Mouse (Mus musculus) heart, embryonic 10.5 days (tissue): Measurements from ENCODE around the gene BC049715. TPM values are rescaled to one million over a fixed set of nuclear protein-coding genes. Genes with fewer than 3 reads are reported as not detected.

Experiments
- DNase-seq: peaks from one replicate; pipeline ENCODE4 v3.0.0-alpha.2; 2017; ENCODE audit warnings: low spot score
- H3K27ac ChIP-seq: fragments of 300-500 bp; sonication (generic); 2 replicates; pipeline ENCODE4 v1.5.1; 2016; ENCODE audit warnings: mild to moderate bottlenecking
- H3K27me3 ChIP-seq: fragments of 300-500 bp; sonication (generic); 2 replicates; pipeline ENCODE4 v1.6.1; 2016; ENCODE audit warnings: mild to moderate bottlenecking; ENCODE audit not compliant: poor library complexity, insufficient read depth, severe bottlenecking
- H3K36me3 ChIP-seq: fragments of 300-500 bp; sonication (generic); 2 replicates; pipeline ENCODE4 v1.6.1; 2016; ENCODE audit warnings: mild to moderate bottlenecking, moderate library complexity
- H3K4me1 ChIP-seq: fragments of 300-500 bp; sonication (generic); 2 replicates; pipeline ENCODE4 v1.6.1; 2016; ENCODE audit warnings: mild to moderate bottlenecking
- H3K4me3 ChIP-seq: fragments of 300-500 bp; sonication (generic); 2 replicates; pipeline ENCODE4 v1.5.1; 2016; ENCODE audit warnings: mild to moderate bottlenecking, moderate library complexity
- H3K9me3 ChIP-seq: fragments of 300-500 bp; sonication (generic); 2 replicates; pipeline ENCODE4 v1.6.1; 2016; ENCODE audit warnings: mild to moderate bottlenecking, moderate library complexity
- WGBS: fragments of 180-500 bp; shearing (Covaris S2); methylation state at CpG from one replicate; pipeline ENCODE4 v1.1.7; 2016; 5-methylcytosine and 5-hydroxymethylcytosine counted together
- polyA plus RNA-seq: library from polyadenylated mRNA; unstranded; fragments of >200 nt; fragmentation: Nextera tagmentation; extraction: Ambion mirVana; gene quantifications from 2 replicates; pipeline ENCODE4 v1.2.1, GENCODE M21; 2016

BC049715 gene
- polyA plus RNA-seq, 1 experiment from 2014 or later = 2.4 TPM

GRCm38 (mm10) chr6:136844903-136845302 is 17.5 kb downstream of the BC049715 start:
- WGBS = 65% methylated on average over 2 of the region's 2 CpGs
- DNase-seq = no peak
- Histone ChIP-seq H3K36me3 (peaks cover 6% of the 10 kb centered on the region; the same call in 1 of the 2 replicates), H3K9me3 (no peaks in the 10 kb centered on the region), H3K4me3 (no peak overlapping the region), H3K27ac (no peak overlapping the region), H3K27me3 (no peaks in the 10 kb centered on the region), H3K4me1 (no peaks in the 10 kb centered on the region)

GRCm38 (mm10) chr6:136845706-136846480 is 18.5 kb downstream of the BC049715 start:
- no peaks in the 10 kb centered on the region for H3K9me3 ChIP-seq
- no peak overlapping the region for H3K4me3 ChIP-seq
- H3K27me3 ChIP-seq = no peaks in the 10 kb centered on the region
- peaks cover 6% of the 10 kb centered on the region; the same call in 1 of the 2 replicates for H3K36me3 ChIP-seq
- no peak overlapping the region for H3K27ac ChIP-seq
- 73% methylated on average over 5 of the region's 5 CpGs for WGBS
- no peaks in the 10 kb centered on the region for H3K4me1 ChIP-seq
- no peak for DNase-seq

- H3K27ac ChIP-seq = no peak overlapping the region
- no peak overlapping the region for H3K4me3 ChIP-seq
- no peak for DNase-seq
- H3K4me1 ChIP-seq = peaks cover 3% of the 10 kb centered on the region; the same call in 1 of the 2 replicates
- H3K9me3 ChIP-seq = no peaks in the 10 kb centered on the region
- WGBS = 90% methylated on average over 3 of the region's 3 CpGs
- H3K36me3 ChIP-seq = peaks cover 12% of the 10 kb centered on the region
- H3K27me3 ChIP-seq = no peaks in the 10 kb centered on the region
Observed at GRCm38 (mm10) chr6:136847267-136847666, 19.8 kb downstream of the BC049715 start.

- H3K27ac ChIP-seq = no peak overlapping the region
- peaks cover 12% of the 10 kb centered on the region for H3K36me3 ChIP-seq
- no peak overlapping the region for H3K4me3 ChIP-seq
- no peaks in the 10 kb centered on the region for H3K27me3 ChIP-seq
- no peaks in the 10 kb centered on the region for H3K9me3 ChIP-seq
- 31% methylated on average over 2 of the region's 2 CpGs for WGBS
- peak; percentile 87 for DNase-seq
- peaks cover 6% of the 10 kb centered on the region for H3K4me1 ChIP-seq
Observed at GRCm38 (mm10) chr6:136847790-136848189, 20.4 kb downstream of the BC049715 start.

- H3K36me3 ChIP-seq = peaks cover 12% of the 10 kb centered on the region
- H3K4me1 ChIP-seq = peaks cover 7% of the 10 kb centered on the region
- DNase-seq = peak; percentile 38
- 83% methylated on average over 8 of the region's 8 CpGs for WGBS
- no peak overlapping the region for H3K4me3 ChIP-seq
- H3K9me3 ChIP-seq = no peaks in the 10 kb centered on the region
- no peaks in the 10 kb centered on the region for H3K27me3 ChIP-seq
- no peak overlapping the region for H3K27ac ChIP-seq
Observed at GRCm38 (mm10) chr6:136848399-136848798, 21.0 kb downstream of the BC049715 start.

GRCm38 (mm10) chr6:136848971-136849370 is 21.5 kb downstream of the BC049715 start:
- no peak overlapping the region for H3K27ac ChIP-seq
- H3K4me3 ChIP-seq = no peak overlapping the region
- no peaks in the 10 kb centered on the region for H3K9me3 ChIP-seq
- no peak for DNase-seq
- 83% methylated on average over 5 of the region's 5 CpGs for WGBS
- no peaks in the 10 kb centered on the region for H3K27me3 ChIP-seq
- H3K4me1 ChIP-seq = peaks cover 7% of the 10 kb centered on the region
- peaks cover 12% of the 10 kb centered on the region for H3K36me3 ChIP-seq

- H3K27ac ChIP-seq = no peak overlapping the region
- 54% methylated on average over 6 of the region's 6 CpGs for WGBS
Observed at GRCm38 (mm10) chr6:136850267-136850666, 22.8 kb downstream of the BC049715 start.

GRCm38 (mm10) chr6:136852348-136852747 is 24.9 kb downstream of the BC049715 start:
- Histone ChIP-seq H3K27ac (peak overlapping the region; percentile 60), H3K4me3 (no peak overlapping the region), H3K4me1 (peaks cover 34% of the 10 kb centered on the region), H3K9me3 (no peaks in the 10 kb centered on the region), H3K36me3 (peaks cover 12% of the 10 kb centered on the region), H3K27me3 (no peaks in the 10 kb centered on the region)
- WGBS = 81% methylated on average over 4 of the region's 4 CpGs
- DNase-seq = no peak

More at GRCm38 (mm10) chr6:136850267-136850666, 22.8 kb downstream of the BC049715 start:
- peaks cover 12% of the 10 kb centered on the region for H3K36me3 ChIP-seq
- H3K4me3 ChIP-seq = no peak overlapping the region
- peak; percentile 64 for DNase-seq
- H3K27me3 ChIP-seq = no peaks in the 10 kb centered on the region
- no peaks in the 10 kb centered on the region for H3K9me3 ChIP-seq
- peaks cover 15% of the 10 kb centered on the region for H3K4me1 ChIP-seq

- Histone ChIP-seq H3K9me3 (no peaks in the 10 kb centered on the region), H3K27ac (peak overlapping the region; percentile 60)
Observed at GRCm38 (mm10) chr6:136852762-136853161, 25.3 kb downstream of the BC049715 start.

GRCm38 (mm10) chr6:136854361-136854781 is 26.9 kb downstream of the BC049715 start:
- no peak for DNase-seq
- Histone ChIP-seq H3K36me3 (peaks cover 8% of the 10 kb centered on the region), H3K9me3 (no peaks in the 10 kb centered on the region), H3K4me1 (peaks cover 55% of the 10 kb centered on the region), H3K27ac (peak overlapping the region; percentile 39; the same call in 1 of the 2 replicates), H3K27me3 (no peaks in the 10 kb centered on the region), H3K4me3 (no peak overlapping the region)
- 77% methylated on average over 11 of the region's 11 CpGs for WGBS

More at GRCm38 (mm10) chr6:136852762-136853161, 25.3 kb downstream of the BC049715 start:
- no peak for DNase-seq
- Histone ChIP-seq H3K27me3 (no peaks in the 10 kb centered on the region), H3K36me3 (peaks cover 12% of the 10 kb centered on the region), H3K4me1 (peaks cover 39% of the 10 kb centered on the region), H3K4me3 (no peak overlapping the region)
- WGBS = 45% methylated on average over 3 of the region's 3 CpGs

GRCm38 (mm10) chr6:136855183-136855582 is 27.8 kb downstream of the BC049715 start:
- H3K9me3 ChIP-seq = no peaks in the 10 kb centered on the region
- 73% methylated on average over 2 of the region's 2 CpGs for WGBS
- H3K27ac ChIP-seq = peak overlapping the region; percentile 89
- H3K4me1 ChIP-seq = peaks cover 63% of the 10 kb centered on the region
- H3K27me3 ChIP-seq = no peaks in the 10 kb centered on the region
- H3K4me3 ChIP-seq = peak overlapping the region; percentile 48; the same call in 1 of the 2 replicates
- DNase-seq = no peak
- H3K36me3 ChIP-seq = peaks cover 6% of the 10 kb centered on the region

GRCm38 (mm10) chr6:136856071-136856636 is 28.7 kb downstream of the BC049715 start:
- Histone ChIP-seq H3K4me1 (peaks cover 70% of the 10 kb centered on the region), H3K27ac (peak overlapping the region; percentile 89), H3K9me3 (no peaks in the 10 kb centered on the region), H3K27me3 (no peaks in the 10 kb centered on the region), H3K36me3 (peaks cover 6% of the 10 kb centered on the region), H3K4me3 (peak overlapping the region; percentile 48)
- no peak for DNase-seq
- WGBS = 27% methylated on average over 14 of the region's 14 CpGs

GRCm38 (mm10) chr6:136857186-136857872 is 29.9 kb downstream of the BC049715 start, which contains the start of gene Art4:
TSS of gene Art4 (minus strand) at chr6:136857733.
- peak; percentile 94 for DNase-seq
- Histone ChIP-seq H3K9me3 (no peaks in the 10 kb centered on the region), H3K27me3 (no peaks in the 10 kb centered on the region), H3K4me3 (peak within 1 kb of the TSS; percentile 48), H3K4me1 (peaks cover 67% of the 10 kb centered on the region), H3K36me3 (no peaks in the 10 kb centered on the region; the same call in 1 of the 2 replicates), H3K27ac (peak within 1 kb of the TSS; percentile 89)
- 14% methylated on average over 18 of the region's 18 CpGs for WGBS
